9 mouse cellular contexts compared by ENCODE assay signal in genomic region chr2:26578369-26578768, GRCm38 (mm10). TPM values are rescaled to one million over a fixed set of nuclear protein-coding genes. Genes with fewer than 3 reads are reported as not detected.
DNase-seq lines count a peak whose midpoint lies in the region; ATAC-seq lines count a peak whose summit lies in the region.
"Had no signal": no experiment of that assay in that cellular context is flagged by ENCODE, and none has a peak within 500 bp of the region (broad histone marks: within the 10 kb centered on the region; RNA-seq: fewer than 3 reads in every experiment).

No protein-coding gene starts in this region.

- H3K4me2 ChIP-seq in midbrain, embryonic 11.5 days: no peak overlapping the region
- H3K4me2 ChIP-seq in midbrain, embryonic 15.5 days: no peak overlapping the region
- no peak overlapping the region for H3K4me2 ChIP-seq in heart, embryonic 11.5 days
- no peak overlapping the region for H3K4me2 ChIP-seq in forebrain, embryonic 16.5 days (ENCODE audit: low read length)

- H3K4me3 ChIP-seq in midbrain, embryonic 11.5 days (ENCODE audit: low read depth, low read length): no peak overlapping the region
- H3K4me3 ChIP-seq in midbrain, embryonic 15.5 days: no peak overlapping the region
- H3K4me3 ChIP-seq in heart, embryonic 11.5 days (ENCODE audit: low read depth, low read length): no peak overlapping the region
- H3K4me3 ChIP-seq in macrophage (ENCODE audit: inconsistent target): no peak overlapping the region
- no peak overlapping the region for H3K4me3 ChIP-seq in forebrain, embryonic 16.5 days (replicated peaks; ENCODE audit: low read length)

- ATAC-seq in midbrain, embryonic 11.5 days (ENCODE audit: low FRiP score): no peak
- ATAC-seq in midbrain, embryonic 15.5 days (replicated peaks): no peak
- ATAC-seq in heart, embryonic 11.5 days (replicated peaks; ENCODE audit: insufficient number of reproducible peaks, low FRiP score, low TSS enrichment): no peak
- ATAC-seq in forebrain, embryonic 16.5 days: no peak

- H3K79me2 ChIP-seq in macrophage (ENCODE audit: inconsistent target): no peaks in the 10 kb centered on the region

- H3K27ac ChIP-seq in midbrain, embryonic 11.5 days (ENCODE audit: low read depth, low read length): peak overlapping the region; percentile 25; the same call in 1 of the 2 replicates
- H3K27ac ChIP-seq in midbrain, embryonic 15.5 days: no peak overlapping the region; the same call in 1 of the 2 replicates
- peak overlapping the region; percentile 80 for H3K27ac ChIP-seq in heart, embryonic 11.5 days (ENCODE audit: low read depth, low read length)
- 0 out of 2 replicates have a peak overlapping the region, but pooled peaks have one; percentile 8 for H3K27ac ChIP-seq in macrophage
- no peak overlapping the region for H3K27ac ChIP-seq in forebrain, embryonic 16.5 days (ENCODE audit: low read length)

- peak overlapping the region; percentile 21; the same call in 1 of the 2 replicates for H3K9ac ChIP-seq in midbrain, embryonic 11.5 days (ENCODE audit: low read length)
- no peak overlapping the region for H3K9ac ChIP-seq in midbrain, embryonic 15.5 days
- H3K9ac ChIP-seq in heart, embryonic 11.5 days (ENCODE audit: low read depth, low read length): no peak overlapping the region
- no peak overlapping the region for H3K9ac ChIP-seq in forebrain, embryonic 16.5 days (replicated peaks; ENCODE audit: low read depth, low read length)

- H3K36me3 ChIP-seq in midbrain, embryonic 11.5 days (ENCODE audit: control insufficient read depth, insufficient read depth, low read length): no peaks in the 10 kb centered on the region
- no peaks in the 10 kb centered on the region for H3K36me3 ChIP-seq in midbrain, embryonic 15.5 days (replicated peaks)
- H3K36me3 ChIP-seq in heart, embryonic 11.5 days (ENCODE audit: control insufficient read depth, insufficient read depth, low read length): no peaks in the 10 kb centered on the region
- no peaks in the 10 kb centered on the region for H3K36me3 ChIP-seq in macrophage (ENCODE audit: inconsistent target)
- no peaks in the 10 kb centered on the region for H3K36me3 ChIP-seq in forebrain, embryonic 16.5 days (ENCODE audit: control insufficient read depth, insufficient read depth)

- H3K9me3 ChIP-seq in midbrain, embryonic 11.5 days (ENCODE audit: control insufficient read depth, low read length): no peaks in the 10 kb centered on the region
- no peaks in the 10 kb centered on the region for H3K9me3 ChIP-seq in midbrain, embryonic 15.5 days
- H3K9me3 ChIP-seq in heart, embryonic 11.5 days (replicated peaks; ENCODE audit: control insufficient read depth, low read length): no peaks in the 10 kb centered on the region
- no peaks in the 10 kb centered on the region for H3K9me3 ChIP-seq in forebrain, embryonic 16.5 days (ENCODE audit: control insufficient read depth, low read length)

- 50% methylated on average over 6 of the region's 6 CpGs for WGBS in midbrain, embryonic 11.5 days
- 48% methylated on average over 6 of the region's 6 CpGs for WGBS in midbrain, embryonic 15.5 days
- 39% methylated on average over 6 of the region's 6 CpGs for WGBS in heart, embryonic 11.5 days (ENCODE audit: insufficient replicate concordance)
- WGBS in macrophage (ENCODE audit: missing documents): 18% methylated on average over 6 of the region's 6 CpGs
- WGBS in forebrain, embryonic 16.5 days: 52% methylated on average over 6 of the region's 6 CpGs

- H3K27me3 ChIP-seq in midbrain, embryonic 11.5 days (ENCODE audit: control insufficient read depth, insufficient read depth, low read length): no peaks in the 10 kb centered on the region; the same call in 1 of the 2 replicates
- no peaks in the 10 kb centered on the region for H3K27me3 ChIP-seq in midbrain, embryonic 15.5 days (replicated peaks)
- H3K27me3 ChIP-seq in heart, embryonic 11.5 days (ENCODE audit: control insufficient read depth, insufficient read depth, low read length): no peaks in the 10 kb centered on the region
- H3K27me3 ChIP-seq in forebrain, embryonic 16.5 days (replicated peaks; ENCODE audit: control insufficient read depth, insufficient read depth, low read length): no peaks in the 10 kb centered on the region

- no peak for DNase-seq in midbrain, embryonic 11.5 days (ENCODE audit: low spot score, missing footprints)
- DNase-seq in kidney, postnatal 10 days: peak; percentile 82
- no peak for DNase-seq in c-Kit-positive CD71-positive TER-119-positive erythroid progenitor cells, embryonic 14.5 days (ENCODE audit: low spot score)
- DNase-seq in gastrocnemius, postnatal 10 days: no peak

- H3K4me1 ChIP-seq in midbrain, embryonic 11.5 days (ENCODE audit: control insufficient read depth, insufficient read depth, low read length): 0 out of 2 replicates have a peak, but pooled peaks cover 6% of the 10 kb centered on the region
- peaks cover 5% of the 10 kb centered on the region for H3K4me1 ChIP-seq in midbrain, embryonic 15.5 days
- peaks cover 35% of the 10 kb centered on the region for H3K4me1 ChIP-seq in heart, embryonic 11.5 days (ENCODE audit: control insufficient read depth, insufficient read depth, low read length)
- H3K4me1 ChIP-seq in forebrain, embryonic 16.5 days (replicated peaks; ENCODE audit: control insufficient read depth, insufficient read depth, low read length): peaks cover 7% of the 10 kb centered on the region

RNA-seq across cellular contexts. Expression of gene Egfl7, which starts 1.4 kb away (rescaled TPM):
- polyA plus RNA-seq in midbrain, embryonic 11.5 days (2014; fragmentation: Nextera tagmentation; extraction: Ambion mirVana): 52.6 and 58.3 TPM in 2 replicates
- 71.8 and 75.7 TPM in 2 replicates for polyA plus RNA-seq in midbrain, embryonic 15.5 days (2015; fragmentation: Nextera tagmentation; extraction: Ambion mirVana)
- polyA plus RNA-seq in heart, embryonic 11.5 days (2014; fragmentation: Nextera tagmentation; extraction: Ambion mirVana): 145 and 157 TPM in 2 replicates
- 1 to 10 TPM in 2 of 26 experiments, under 1 TPM in 1, not detected in 23; 0.98 to 2.8 (median 2.1) TPM for total RNA-seq in macrophage (2018; cell fraction: chromatin; rRNA removed)
- 1 to 10 TPM in 5 of 26 experiments, under 1 TPM in 18, not detected in 3; 0.17 to 1.6 (median 0.71) TPM for total RNA-seq in macrophage (2018; cell fraction: cytosol; rRNA removed)
- total RNA-seq in macrophage (2018; cell fraction: nucleus; rRNA removed): 1 to 10 TPM in 4 of 26 experiments, under 1 TPM in 1, not detected in 21; 0.59 to 2.7 (median 1.3) TPM
- 0.33 to 1.4 TPM (median 1.2 TPM) in 3 replicates for polyA plus RNA-seq in macrophage (2018)
- 59.5 and 61.7 TPM in 2 replicates for polyA plus RNA-seq in forebrain, embryonic 16.5 days (2015; fragmentation: Nextera tagmentation; extraction: Ambion mirVana)
- 100 to 1,000 TPM; 104 to 147 TPM for total RNA-seq in gastrocnemius, postnatal 10 days (2021)

RNA-seq across cellular contexts. Expression of gene Gm20532, which starts 8.1 kb away (rescaled TPM):
- not detected in 2 replicates for polyA plus RNA-seq in midbrain, embryonic 11.5 days (2014; fragmentation: Nextera tagmentation; extraction: Ambion mirVana)
- polyA plus RNA-seq in midbrain, embryonic 15.5 days (2015; fragmentation: Nextera tagmentation; extraction: Ambion mirVana): not detected in 2 replicates
- not detected in 2 replicates for polyA plus RNA-seq in heart, embryonic 11.5 days (2014; fragmentation: Nextera tagmentation; extraction: Ambion mirVana)
- not detected for total RNA-seq in macrophage (2018; cell fraction: chromatin; rRNA removed)
- total RNA-seq in macrophage (2018; cell fraction: cytosol; rRNA removed): under 1 TPM in 1 of 26 experiments, not detected in 25; 0.14 TPM
- not detected for total RNA-seq in macrophage (2018; cell fraction: nucleus; rRNA removed)
- polyA plus RNA-seq in macrophage (2018): 0.22 TPM in 1 of 3 replicates, not detected in the others
- not detected in 2 replicates for polyA plus RNA-seq in forebrain, embryonic 16.5 days (2015; fragmentation: Nextera tagmentation; extraction: Ambion mirVana)
- under 1 TPM in 1 of 2 experiments, not detected in 1; 0.40 TPM for total RNA-seq in gastrocnemius, postnatal 10 days (2021)
- polyA plus RNA-seq: neural tube, embryonic 14.5 days had no signal

RNA-seq across cellular contexts. Expression of gene Agpat2, which starts 25.8 kb away (rescaled TPM):
- 8.2 TPM in 2 replicates for polyA plus RNA-seq in midbrain, embryonic 11.5 days (2014; fragmentation: Nextera tagmentation; extraction: Ambion mirVana)
- polyA plus RNA-seq in midbrain, embryonic 15.5 days (2015; fragmentation: Nextera tagmentation; extraction: Ambion mirVana): 4.6 and 6.7 TPM in 2 replicates
- 15.7 and 20.6 TPM in 2 replicates for polyA plus RNA-seq in heart, embryonic 11.5 days (2014; fragmentation: Nextera tagmentation; extraction: Ambion mirVana)
- 10 to 100 TPM in 14 of 26 experiments, 1 to 10 TPM in 12; 2.1 to 27.3 (median 10.4) TPM for total RNA-seq in macrophage (2018; cell fraction: chromatin; rRNA removed)
- total RNA-seq in macrophage (2018; cell fraction: cytosol; rRNA removed): 10 to 100 TPM; 15.1 to 41.4 (median 22.9) TPM
- 10 to 100 TPM in 20 of 26 experiments, 1 to 10 TPM in 6; 6.4 to 27.3 (median 13.7) TPM for total RNA-seq in macrophage (2018; cell fraction: nucleus; rRNA removed)
- polyA plus RNA-seq in macrophage (2018): 26.9 to 35.7 TPM (median 35.5 TPM) in 3 replicates
- polyA plus RNA-seq in forebrain, embryonic 16.5 days (2015; fragmentation: Nextera tagmentation; extraction: Ambion mirVana): 3.7 and 4.0 TPM in 2 replicates
- 1 to 10 TPM; 9.3 to 9.4 TPM for total RNA-seq in gastrocnemius, postnatal 10 days (2021)

RNA-seq across cellular contexts. Expression of gene Fam69b, which starts 49.9 kb away (rescaled TPM):
- 42.9 and 47.4 TPM in 2 replicates for polyA plus RNA-seq in midbrain, embryonic 11.5 days (2014; fragmentation: Nextera tagmentation; extraction: Ambion mirVana)
- 164 and 168 TPM in 2 replicates for polyA plus RNA-seq in midbrain, embryonic 15.5 days (2015; fragmentation: Nextera tagmentation; extraction: Ambion mirVana)
- polyA plus RNA-seq in heart, embryonic 11.5 days (2014; fragmentation: Nextera tagmentation; extraction: Ambion mirVana): 13.4 and 14.9 TPM in 2 replicates
- 1 to 10 TPM in 1 of 26 experiments, not detected in 25; 1.9 TPM for total RNA-seq in macrophage (2018; cell fraction: chromatin; rRNA removed)
- under 1 TPM in 9 of 26 experiments, not detected in 17; 0.09 to 0.27 (median 0.11) TPM for total RNA-seq in macrophage (2018; cell fraction: cytosol; rRNA removed)
- total RNA-seq in macrophage (2018; cell fraction: nucleus; rRNA removed): under 1 TPM in 1 of 26 experiments, not detected in 25; 0.44 TPM
- polyA plus RNA-seq in macrophage (2018): 0.51 TPM in 1 of 3 replicates, not detected in the others
- polyA plus RNA-seq in forebrain, embryonic 16.5 days (2015; fragmentation: Nextera tagmentation; extraction: Ambion mirVana): 106 and 125 TPM in 2 replicates
- 1 to 10 TPM; 2.9 to 3.4 TPM for total RNA-seq in gastrocnemius, postnatal 10 days (2021)

Comparison
In these comparisons a context has a peak if more than half of its experiments do, and no peak if none do; other contexts are left out.
1. H3K27ac ChIP-seq: peak in midbrain, embryonic 11.5 days (single experiment), heart, embryonic 11.5 days (single experiment) and macrophage (single experiment); none in midbrain, embryonic 15.5 days (single experiment) and forebrain, embryonic 16.5 days (single experiment).
2. RNA of gene Egfl7, which starts 1.4 kb away (polyA plus RNA-seq): 145 to 157 TPM in heart, embryonic 11.5 days, 71.8 to 75.7 TPM in midbrain, embryonic 15.5 days, 59.5 to 61.7 TPM in forebrain, embryonic 16.5 days and 52.6 to 58.3 TPM in midbrain, embryonic 11.5 days; 0.33 to 1.4 TPM in macrophage; every median in the first group is over 10 times any median in the second.